Mouse (Mus musculus) stomach, postnatal 0 days (tissue): ENCODE measurements around the gene Gm17606. TPM values are rescaled to one million over a fixed set of nuclear protein-coding genes. Genes with fewer than 3 reads are reported as not detected.

Experiments used
- ATAC-seq: fragments of 200-750 bp; cut with Nextera tagmentation; 2 replicates; pipeline ENCODE4 v1.8.0; 2017; ENCODE audit not compliant: low FRiP score, low TSS enrichment
- DNase-seq: peaks from one replicate; pipeline ENCODE4 v3.0.0-alpha.2; 2016; ENCODE audit warnings: low spot score
- H3K27ac ChIP-seq: fragments of 300-500 bp; sonication (generic); replicated peaks from 2 replicates; pipeline ENCODE4 v1.5.1; 2014; ENCODE audit warnings: mild to moderate bottlenecking, control low read depth
- H3K27me3 ChIP-seq: fragments of 300-500 bp; sonication (generic); 2 replicates; pipeline ENCODE4 v1.6.1; 2014; ENCODE audit warnings: low read length; ENCODE audit not compliant: control insufficient read depth, insufficient read depth
- H3K36me3 ChIP-seq: fragments of 300-500 bp; sonication (generic); 2 replicates; pipeline ENCODE4 v1.6.1; 2014; ENCODE audit warnings: low read length, mixed read lengths; ENCODE audit not compliant: control insufficient read depth, insufficient read depth
- H3K4me1 ChIP-seq: fragments of 300-500 bp; sonication (generic); replicated peaks from 2 replicates; pipeline ENCODE4 v1.6.1; 2014; ENCODE audit warnings: antibody characterized with exemption; ENCODE audit not compliant: control insufficient read depth, insufficient read depth
- H3K4me2 ChIP-seq: fragments of 300-500 bp; sonication (generic); replicated peaks from 2 replicates; pipeline ENCODE4 v1.6.1; 2014; ENCODE audit warnings: low read depth, mild to moderate bottlenecking, control low read depth, moderate library complexity
- H3K4me3 ChIP-seq: fragments of 300-500 bp; sonication (generic); 2 replicates; pipeline ENCODE4 v1.5.1; 2014; ENCODE audit warnings: low read depth, low read length, control low read depth
- H3K9ac ChIP-seq: fragments of 300-500 bp; sonication (generic); 2 replicates; pipeline ENCODE4 v1.6.1; 2014; ENCODE audit warnings: mild to moderate bottlenecking, low read length, control low read depth, mixed read lengths
- H3K9me3 ChIP-seq: fragments of 300-500 bp; sonication (generic); 2 replicates; pipeline ENCODE4 v1.6.1; 2016; ENCODE audit warnings: low read length; ENCODE audit not compliant: control insufficient read depth
- CTCF ChIP-seq: IDR thresholded peaks from 2 replicates; pipeline ENCODE4 v1.5.1; 2016; ENCODE audit warnings: antibody characterized with exemption, low read depth, mild to moderate bottlenecking, moderate library complexity
- EP300 ChIP-seq: optimal IDR thresholded peaks from 2 replicates; pipeline ENCODE3; 2016; ENCODE audit warnings: antibody characterized with exemption
- WGBS: fragments of 180-500 bp; shearing (Covaris S2); extraction: QIAGEN DNeasy Blood & Tissue Kit; methylation state at CpG from one replicate; pipeline ENCODE4 v1.1.7; 2014; 5-methylcytosine and 5-hydroxymethylcytosine counted together
- polyA plus RNA-seq: library from polyadenylated mRNA; unstranded; fragments of >200 nt; fragmentation: Nextera tagmentation; extraction: Ambion mirVana; gene quantifications from 2 replicates; pipeline ENCODE4 v1.2.1, GENCODE M21; 2015

Gene Gm17606
- polyA plus RNA-seq, 1 experiment from 2014 or later = not detected

DNA sequence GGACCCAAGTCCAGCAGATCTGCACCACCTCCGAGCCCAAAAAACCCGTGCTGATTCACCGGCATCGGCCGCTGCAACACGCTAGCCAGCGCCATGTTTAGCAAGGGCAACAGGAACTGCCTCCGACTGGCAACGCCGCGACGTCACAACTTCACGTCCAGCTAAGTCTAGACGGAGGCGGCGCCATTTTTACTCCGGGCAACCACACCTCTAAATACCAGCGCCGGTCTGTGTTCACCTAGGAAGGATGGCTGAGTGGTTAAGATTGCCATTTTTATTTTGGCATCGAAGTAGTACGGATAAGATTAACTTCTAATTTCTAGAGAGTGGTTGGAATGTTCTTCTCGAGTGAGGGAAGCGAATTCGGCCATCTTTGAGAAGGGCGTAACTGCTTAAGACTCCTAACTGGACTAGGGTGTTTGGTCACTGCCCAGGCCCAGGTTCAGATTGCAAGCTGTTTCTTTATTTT lies 22.8 kb upstream of the Gm17606 start, which contains the start of gene Psmb5:
Psmb5 (minus strand) TSS at position 126 of the 469 bp plus-strand sequence.
- TF ChIP-seq CTCF (no peak), EP300 (no peak)
- 0% methylated on average over 25 of the region's 25 CpGs for WGBS
- no peaks in the 10 kb centered on the region for H3K4me1 ChIP-seq
- peak within 1 kb of the TSS; percentile 82 for H3K4me3 ChIP-seq
- ATAC-seq = peak; percentile 87
- 0 out of 2 replicates have a peak, but pooled peaks cover 6% of the 10 kb centered on the region for H3K36me3 ChIP-seq
- DNase-seq = peak; percentile 90
- peak within 1 kb of the TSS; percentile 88 for H3K9ac ChIP-seq
- H3K27ac ChIP-seq = peak within 1 kb of the TSS; percentile 65
- H3K27me3 ChIP-seq = no peaks in the 10 kb centered on the region
- H3K9me3 ChIP-seq = no peaks in the 10 kb centered on the region
- H3K4me2 ChIP-seq = peak within 1 kb of the TSS; percentile 66

DNA sequence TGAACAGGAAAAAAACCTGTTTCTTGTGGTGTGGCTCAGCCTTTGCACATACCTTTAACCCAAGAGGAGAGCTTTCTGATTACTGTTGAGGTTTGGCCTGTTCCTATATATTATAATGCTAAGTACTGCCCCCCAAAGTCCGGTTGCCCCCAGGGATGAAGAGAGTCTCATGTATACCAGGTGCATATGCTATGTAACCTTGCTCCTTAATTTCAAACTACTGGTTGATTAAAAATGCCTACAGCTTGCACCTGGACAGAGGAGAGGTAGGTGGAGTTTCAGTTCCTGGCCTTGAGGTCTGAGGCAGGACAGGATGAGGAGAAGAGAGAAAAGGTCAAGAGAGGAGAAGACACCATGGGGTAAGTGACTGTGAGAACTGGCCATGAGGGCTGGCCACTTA lies 19.6 kb upstream of the Gm17606 start, which contains the start of gene Psmb11:
Psmb11 (plus strand) TSS at position 301 of the 400 bp plus-strand sequence.
- Histone ChIP-seq H3K36me3 (no peaks in the 10 kb centered on the region), H3K27me3 (no peaks in the 10 kb centered on the region), H3K9me3 (no peaks in the 10 kb centered on the region), H3K4me2 (no peak within 1 kb of the TSS), H3K27ac (no peak within 1 kb of the TSS), H3K4me1 (no peaks in the 10 kb centered on the region), H3K4me3 (no peak within 1 kb of the TSS), H3K9ac (no peak within 1 kb of the TSS)
- DNase-seq = no peak
- TF ChIP-seq CTCF = no peak
- no peak for TF ChIP-seq EP300
- no peak for ATAC-seq
- 93% methylated on average over 1 of the region's 1 CpGs for WGBS

GRCm38 (mm10) chr14:54623334-54623733 lies 17.4 kb upstream of the Gm17606 start:
- Histone ChIP-seq H3K36me3 (no peaks in the 10 kb centered on the region), H3K27ac (no peak overlapping the region), H3K4me1 (no peaks in the 10 kb centered on the region), H3K9me3 (no peaks in the 10 kb centered on the region), H3K4me2 (no peak overlapping the region), H3K9ac (no peak overlapping the region), H3K27me3 (no peaks in the 10 kb centered on the region), H3K4me3 (no peak overlapping the region)
- no peak for TF ChIP-seq CTCF
- no peak for TF ChIP-seq EP300
- ATAC-seq = no peak
- no peak for DNase-seq
- WGBS = 75% methylated on average over 6 of the region's 6 CpGs

DNA sequence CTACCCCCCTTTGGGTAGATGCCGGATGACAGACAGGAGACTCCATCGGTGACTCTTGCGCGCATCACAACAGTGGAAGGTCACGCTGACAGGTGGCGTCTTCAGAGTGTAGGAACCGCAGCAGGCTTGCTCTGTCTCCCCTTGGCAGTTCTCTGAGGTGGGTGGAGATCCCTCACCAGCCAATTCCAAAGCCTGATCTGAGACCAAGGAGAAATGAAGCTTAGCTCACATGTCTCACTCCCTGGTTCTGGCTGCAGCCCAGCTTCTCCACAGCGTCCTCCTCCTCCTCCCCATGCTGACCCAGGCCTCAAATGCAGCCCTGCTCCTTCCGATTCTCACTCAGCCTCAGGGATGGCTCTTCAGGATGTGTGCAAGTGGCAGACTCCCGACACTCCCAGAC lies 15.8 kb upstream of the Gm17606 start:
- WGBS = 66% methylated on average over 10 of the region's 10 CpGs
- H3K9ac ChIP-seq = no peak overlapping the region; the same call in 1 of the 2 replicates
- no peak for DNase-seq
- no peak for ATAC-seq
- H3K27ac ChIP-seq = no peak overlapping the region
- no peak overlapping the region for H3K4me3 ChIP-seq
- H3K4me2 ChIP-seq = no peak overlapping the region
- H3K36me3 ChIP-seq = no peaks in the 10 kb centered on the region
- H3K9me3 ChIP-seq = no peaks in the 10 kb centered on the region
- H3K4me1 ChIP-seq = no peaks in the 10 kb centered on the region
- no peaks in the 10 kb centered on the region for H3K27me3 ChIP-seq
- no peak for TF ChIP-seq EP300
- no peak for TF ChIP-seq CTCF

DNA sequence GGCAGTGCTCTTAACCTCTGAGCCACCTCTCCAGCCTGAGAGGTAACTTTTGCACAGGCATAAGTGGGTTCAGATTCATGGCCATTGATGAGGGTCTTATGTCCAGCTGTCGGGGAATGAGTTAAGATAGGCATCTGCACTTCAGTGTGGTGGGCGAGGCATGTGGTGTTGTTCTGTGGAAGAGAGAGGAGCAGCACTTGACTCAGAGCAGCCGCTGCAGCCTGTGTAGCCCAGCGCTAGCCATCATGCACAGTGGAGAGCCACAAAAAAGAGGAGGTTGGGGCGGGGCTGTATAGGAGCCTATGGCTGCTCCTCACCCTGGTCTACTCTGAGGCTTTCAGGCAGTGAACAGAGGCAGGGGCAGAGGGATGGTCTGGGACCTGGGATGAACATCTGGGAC lies 12.6 kb upstream of the Gm17606 start:
- TF ChIP-seq EP300 (no peak), CTCF (no peak)
- no peak overlapping the region for H3K4me3 ChIP-seq
- no peaks in the 10 kb centered on the region for H3K9me3 ChIP-seq
- no peak overlapping the region for H3K9ac ChIP-seq
- no peaks in the 10 kb centered on the region for H3K27me3 ChIP-seq
- WGBS = 76% methylated on average over 5 of the region's 5 CpGs
- no peak for DNase-seq
- H3K36me3 ChIP-seq = 0 out of 2 replicates have a peak, but pooled peaks cover 7% of the 10 kb centered on the region
- H3K4me2 ChIP-seq = no peak overlapping the region
- H3K4me1 ChIP-seq = no peaks in the 10 kb centered on the region
- H3K27ac ChIP-seq = no peak overlapping the region
- no peak for ATAC-seq

GRCm38 (mm10) chr14:54629797-54630196 lies 11.0 kb upstream of the Gm17606 start:
- no peak overlapping the region for H3K4me2 ChIP-seq
- ATAC-seq (no peak), DNase-seq (no peak)
- no peak overlapping the region for H3K27ac ChIP-seq
- no peak for TF ChIP-seq CTCF
- TF ChIP-seq EP300 = no peak
- no peak overlapping the region for H3K9ac ChIP-seq
- no peaks in the 10 kb centered on the region for H3K9me3 ChIP-seq
- no peak overlapping the region for H3K4me3 ChIP-seq
- no peaks in the 10 kb centered on the region for H3K27me3 ChIP-seq
- H3K4me1 ChIP-seq = no peaks in the 10 kb centered on the region
- 96% methylated on average over 2 of the region's 2 CpGs for WGBS
- 0 out of 2 replicates have a peak, but pooled peaks cover 8% of the 10 kb centered on the region for H3K36me3 ChIP-seq
